In genomic region chr16:75929536-75930221, GRCm38 (mm10) we compare ENCODE assay signal across 17 mouse cellular contexts.
DNase-seq lines count a peak whose midpoint lies in the region; ATAC-seq and TF ChIP-seq lines count a peak whose summit lies in the region.
"Had no signal": no experiment of that assay in that cellular context is flagged by ENCODE, and none has a peak within 500 bp of the region (broad histone marks: within the 10 kb centered on the region; RNA-seq: fewer than 3 reads in every experiment).

No protein-coding gene starts in this region.

- H3K4me1 ChIP-seq in hindbrain, embryonic 11.5 days (replicated peaks; ENCODE audit: control insufficient read depth, insufficient read depth, low read length), result no peaks in the 10 kb centered on the region
- peaks cover 5% of the 10 kb centered on the region; the same call in 1 of the 2 replicates for H3K4me1 ChIP-seq in hindbrain, embryonic 13.5 days (replicated peaks)
- peaks cover 3% of the 10 kb centered on the region; the same call in 1 of the 2 replicates for H3K4me1 ChIP-seq in thymus, adult 2 months (replicated peaks; ENCODE audit: control insufficient read depth, insufficient read depth, low read length)
- H3K4me1 ChIP-seq: heart, embryonic 10.5 days had no signal

- TF ChIP-seq POLR2A in thymus, adult 2 months (IDR thresholded peaks at IDR 0.05; ENCODE audit: control insufficient read depth, extremely low read depth, insufficient read depth, low read length, poor library complexity), result no peak

- H3K9me3 ChIP-seq in hindbrain, embryonic 11.5 days (ENCODE audit: control insufficient read depth, low read length), result no peaks in the 10 kb centered on the region
- no peaks in the 10 kb centered on the region for H3K9me3 ChIP-seq in hindbrain, embryonic 13.5 days
- H3K9me3 ChIP-seq: heart, embryonic 10.5 days had no signal

- no peak overlapping the region for H3K27ac ChIP-seq in hindbrain, embryonic 11.5 days (ENCODE audit: low read depth, low read length)
- H3K27ac ChIP-seq in hindbrain, embryonic 13.5 days, result no peak overlapping the region
- H3K27ac ChIP-seq in thymus, adult 2 months (ENCODE audit: control insufficient read depth, insufficient read depth, low read length), result no peak overlapping the region
- H3K27ac ChIP-seq: heart, embryonic 10.5 days; layer of hippocampus, adult 2 months had no signal

- H3K27me3 ChIP-seq in hindbrain, embryonic 11.5 days (ENCODE audit: control insufficient read depth, insufficient read depth, low read length), result no peaks in the 10 kb centered on the region
- H3K27me3 ChIP-seq in hindbrain, embryonic 13.5 days, result no peaks in the 10 kb centered on the region
- no peaks in the 10 kb centered on the region for H3K27me3 ChIP-seq in thymus, adult 2 months (ENCODE audit: control insufficient read depth, insufficient read depth, low read length)

- ATAC-seq in hindbrain, embryonic 11.5 days (ENCODE audit: low FRiP score), result no peak
- no peak for ATAC-seq in hindbrain, embryonic 13.5 days (ENCODE audit: low FRiP score)
- ATAC-seq in megakaryocyte-erythroid progenitor cell, adult 5-6 weeks (replicated peaks; ENCODE audit: low FRiP score, low TSS enrichment, poor library complexity, severe bottlenecking), result peak; percentile 10; the same call in 1 of the 2 replicates

- no peak overlapping the region for H3K4me3 ChIP-seq in hindbrain, embryonic 11.5 days (ENCODE audit: low read depth, low read length)
- H3K4me3 ChIP-seq in hindbrain, embryonic 13.5 days, result no peak overlapping the region
- no peak overlapping the region for H3K4me3 ChIP-seq in thymus, adult 2 months (ENCODE audit: control insufficient read depth, insufficient read depth, low read length)
- H3K4me3 ChIP-seq: erythroblast, embryonic 14.5 days; heart, embryonic 10.5 days; layer of hippocampus, adult 2 months had no signal

- H3K4me2 ChIP-seq in hindbrain, embryonic 11.5 days (replicated peaks; ENCODE audit: low read depth, low read length), result no peak overlapping the region
- no peak overlapping the region for H3K4me2 ChIP-seq in hindbrain, embryonic 13.5 days
- H3K4me2 ChIP-seq: liver, embryonic 11.5 days had no signal

- no peaks in the 10 kb centered on the region for H3K36me3 ChIP-seq in hindbrain, embryonic 11.5 days (ENCODE audit: control insufficient read depth, insufficient read depth, low read length)
- no peaks in the 10 kb centered on the region for H3K36me3 ChIP-seq in hindbrain, embryonic 13.5 days
- H3K36me3 ChIP-seq in thymus, adult 2 months (ENCODE audit: control insufficient read depth, insufficient read depth, low read length), result no peaks in the 10 kb centered on the region
- H3K36me3 ChIP-seq: heart, embryonic 10.5 days had no signal

- DNase-seq in hindbrain, embryonic 11.5 days (ENCODE audit: low spot score), result peak; percentile 5
- DNase-seq in 416B (ENCODE audit: low read depth), result peak; percentile 82
- DNase-seq in Muller cell, postnatal 12 days (ENCODE audit: inconsistent ontology term), result peak; percentile 44
- no peak for DNase-seq in natural killer cell, adult 2 months (ENCODE audit: low spot score in 2 of 2)
- DNase-seq in right cerebral cortex, adult 18-20 months, result no peak
- no peak for DNase-seq in thymus, adult 2 months
- DNase-seq: adrenal gland, postnatal 10 days; heart, postnatal 4 days; lung, postnatal 10 days; right cerebral cortex, postnatal 4 days; thymus, postnatal 36 days had no signal

- WGBS in hindbrain, embryonic 11.5 days, result 63% methylated on average over 11 of the region's 11 CpGs
- WGBS in hindbrain, embryonic 13.5 days, result 54% methylated on average over 11 of the region's 11 CpGs
- WGBS in thymus, adult 2 months, result 17% methylated on average over 11 of the region's 11 CpGs

- H3K9ac ChIP-seq in hindbrain, embryonic 11.5 days (ENCODE audit: low read depth, low read length), result no peak overlapping the region
- no peak overlapping the region for H3K9ac ChIP-seq in hindbrain, embryonic 13.5 days

- no peak for TF ChIP-seq CTCF in thymus, adult 2 months (IDR thresholded peaks at IDR 0.05; ENCODE audit: borderline replicate concordance, control insufficient read depth, extremely low read depth, insufficient read depth, low read length, poor library complexity)

Comparison
In these comparisons a context has a peak if more than half of its experiments do, and no peak if none do; other contexts are left out.
1. DNase-seq: peak in hindbrain, embryonic 11.5 days (single experiment), 416B (single experiment) and Muller cell, postnatal 12 days (single experiment); none in natural killer cell, adult 2 months (0 of 2), right cerebral cortex, adult 18-20 months (single experiment) and thymus, adult 2 months (single experiment).